Mouse (Mus musculus) heart, embryonic 13.5 days (tissue): Measurements from ENCODE around the gene Prmt1. TPM values are rescaled to one million over a fixed set of nuclear protein-coding genes. Genes with fewer than 3 reads are reported as not detected.
A peak's percentile ranks its signal among the peaks of the same experiment; 100 is the strongest.

Experiments
- ATAC-seq: fragments of 200-750 bp; cut with Nextera tagmentation; 2 replicates; pipeline ENCODE4 v1.8.0; 2017; ENCODE audit warnings: moderate TSS enrichment; ENCODE audit not compliant: insufficient number of reproducible peaks, low FRiP score, low TSS enrichment; ENCODE audit errors: extremely low read depth
- H3K27ac ChIP-seq: fragments of 300-500 bp; sonication (generic); replicated peaks from 2 replicates; pipeline ENCODE4 v1.5.1; 2015; ENCODE audit warnings: moderate library complexity, mild to moderate bottlenecking, inconsistent platforms
- H3K27me3 ChIP-seq: fragments of 300-500 bp; sonication (generic); replicated peaks from 2 replicates; pipeline ENCODE4 v1.6.1; 2015; ENCODE audit warnings: mild to moderate bottlenecking, inconsistent platforms
- H3K36me3 ChIP-seq: fragments of 300-500 bp; sonication (generic); 2 replicates; pipeline ENCODE4 v1.6.1; 2015; ENCODE audit warnings: mild to moderate bottlenecking, inconsistent platforms
- H3K4me1 ChIP-seq: fragments of 300-500 bp; sonication (generic); 2 replicates; pipeline ENCODE4 v1.6.1; 2015; ENCODE audit warnings: inconsistent platforms
- H3K4me2 ChIP-seq: fragments of 300-500 bp; sonication (generic); 2 replicates; pipeline ENCODE4 v1.6.1; 2015; ENCODE audit warnings: inconsistent platforms, mild to moderate bottlenecking, moderate library complexity
- H3K4me3 ChIP-seq: fragments of 300-500 bp; sonication (generic); 2 replicates; pipeline ENCODE4 v1.5.1; 2015; ENCODE audit warnings: moderate library complexity, mild to moderate bottlenecking, inconsistent platforms
- H3K9ac ChIP-seq: fragments of 300-500 bp; sonication (generic); 2 replicates; pipeline ENCODE4 v1.6.1; 2015; ENCODE audit warnings: inconsistent platforms, mild to moderate bottlenecking, moderate library complexity
- H3K9me3 ChIP-seq: fragments of 300-500 bp; sonication (generic); 2 replicates; pipeline ENCODE4 v1.6.1; 2016; ENCODE audit warnings: inconsistent platforms
- WGBS: fragments of 180-500 bp; shearing (Covaris S2); methylation state at CpG from one replicate; pipeline ENCODE4 v1.1.7; 2015; ENCODE audit warnings: mixed read lengths; 5-methylcytosine and 5-hydroxymethylcytosine counted together
- polyA plus RNA-seq: library from polyadenylated mRNA; unstranded; fragments of >200 nt; fragmentation: Nextera tagmentation; extraction: Ambion mirVana; gene quantifications from 2 replicates; pipeline ENCODE4 v1.2.1, GENCODE M21; 2015

Gene Prmt1
- polyA plus RNA-seq, 1 experiment from 2014 or later = 438 TPM

GRCm38 (mm10) chr7:44997231-44997939 is 11.0 kb upstream of the Prmt1 start, which contains the start of gene Irf3:
Gene Irf3 (plus strand): TSS chr7:44997648.
- peaks cover 67% of the 10 kb centered on the region for H3K36me3 ChIP-seq
- H3K9ac ChIP-seq = peak within 1 kb of the TSS; percentile 87
- under 1% methylated on average over 43 of the region's 43 CpGs for WGBS
- peak; percentile 81 for ATAC-seq
- H3K9me3 ChIP-seq = no peaks in the 10 kb centered on the region
- no peaks in the 10 kb centered on the region for H3K27me3 ChIP-seq
- H3K4me1 ChIP-seq = peaks cover 44% of the 10 kb centered on the region
- peak within 1 kb of the TSS; percentile 92 for H3K4me2 ChIP-seq
- peak within 1 kb of the TSS; percentile 62 for H3K4me3 ChIP-seq
- peak within 1 kb of the TSS; percentile 90 for H3K27ac ChIP-seq

- ATAC-seq = no peak
- WGBS = 13% methylated on average over 10 of the region's 10 CpGs
- H3K9ac ChIP-seq = peak overlapping the region; percentile 87
- peak overlapping the region; percentile 90 for H3K27ac ChIP-seq
- no peaks in the 10 kb centered on the region for H3K9me3 ChIP-seq
- H3K36me3 ChIP-seq = peaks cover 67% of the 10 kb centered on the region
- peak overlapping the region; percentile 62 for H3K4me3 ChIP-seq
- H3K4me1 ChIP-seq = peaks cover 44% of the 10 kb centered on the region
- H3K4me2 ChIP-seq = peak overlapping the region; percentile 92
- no peaks in the 10 kb centered on the region for H3K27me3 ChIP-seq
These were observed 10.3 kb upstream of the Prmt1 start for GRCm38 (mm10) chr7:44996672-44997071.

GRCm38 (mm10) chr7:44986879-44987718 is 731 bp upstream of the Prmt1 start:
- WGBS = under 1% methylated on average over 29 of the region's 29 CpGs
- H3K27me3 ChIP-seq = no peaks in the 10 kb centered on the region
- peak overlapping the region; percentile 87 for H3K9ac ChIP-seq
- peak overlapping the region; percentile 78 for H3K4me2 ChIP-seq
- peak overlapping the region; percentile 90 for H3K27ac ChIP-seq
- peak; percentile 2; the same call in 1 of the 2 replicates for ATAC-seq
- peak overlapping the region; percentile 99 for H3K4me3 ChIP-seq
- no peaks in the 10 kb centered on the region for H3K9me3 ChIP-seq
- peaks cover 53% of the 10 kb centered on the region for H3K36me3 ChIP-seq
- H3K4me1 ChIP-seq = peaks cover 38% of the 10 kb centered on the region

- Histone ChIP-seq H3K36me3 (peaks cover 53% of the 10 kb centered on the region), H3K27ac (peak overlapping the region; percentile 97)
- no peak for ATAC-seq
These were observed 675 bp downstream of the Prmt1 start for GRCm38 (mm10) chr7:44985595-44986191.

GRCm38 (mm10) chr7:44984833-44985164 is 1.6 kb downstream of the Prmt1 start:
- Histone ChIP-seq H3K27me3 (no peaks in the 10 kb centered on the region), H3K27ac (peak overlapping the region; percentile 97), H3K4me2 (peak overlapping the region; percentile 76), H3K4me1 (peaks cover 38% of the 10 kb centered on the region), H3K9me3 (no peaks in the 10 kb centered on the region), H3K4me3 (peak overlapping the region; percentile 99), H3K9ac (peak overlapping the region; percentile 99), H3K36me3 (peaks cover 53% of the 10 kb centered on the region)
- WGBS = 49% methylated on average over 3 of the region's 3 CpGs
- ATAC-seq = no peak

More at GRCm38 (mm10) chr7:44985595-44986191, 675 bp downstream of the Prmt1 start:
- Histone ChIP-seq H3K4me3 (peak overlapping the region; percentile 99), H3K4me2 (peak overlapping the region; percentile 76), H3K4me1 (peaks cover 38% of the 10 kb centered on the region), H3K9ac (peak overlapping the region; percentile 99), H3K9me3 (no peaks in the 10 kb centered on the region), H3K27me3 (no peaks in the 10 kb centered on the region)
- under 1% methylated on average over 45 of the region's 45 CpGs for WGBS

GRCm38 (mm10) chr7:44983944-44984832 is 2.2 kb downstream of the Prmt1 start:
- peaks cover 53% of the 10 kb centered on the region for H3K36me3 ChIP-seq
- H3K9ac ChIP-seq = peak overlapping the region; percentile 99
- no peaks in the 10 kb centered on the region for H3K9me3 ChIP-seq
- no peaks in the 10 kb centered on the region for H3K27me3 ChIP-seq
- peak overlapping the region; percentile 99 for H3K4me3 ChIP-seq
- H3K4me1 ChIP-seq = peaks cover 37% of the 10 kb centered on the region
- peak overlapping the region; percentile 97 for H3K27ac ChIP-seq
- WGBS = 68% methylated on average over 7 of the region's 7 CpGs
- H3K4me2 ChIP-seq = peak overlapping the region; percentile 76
- ATAC-seq = no peak

GRCm38 (mm10) chr7:44983085-44983484 is 3.3 kb downstream of the Prmt1 start:
- H3K9ac ChIP-seq = no peak overlapping the region
- 0 out of 2 replicates have a peak overlapping the region, but pooled peaks have one; percentile 52 for H3K27ac ChIP-seq
- no peak for ATAC-seq
- no peaks in the 10 kb centered on the region for H3K9me3 ChIP-seq
- no peaks in the 10 kb centered on the region for H3K27me3 ChIP-seq
- WGBS = 34% methylated on average over 6 of the region's 6 CpGs
- H3K4me3 ChIP-seq = no peak overlapping the region
- H3K36me3 ChIP-seq = peaks cover 62% of the 10 kb centered on the region
- no peak overlapping the region for H3K4me2 ChIP-seq
- peaks cover 28% of the 10 kb centered on the region for H3K4me1 ChIP-seq

- H3K4me2 ChIP-seq = no peak overlapping the region
- H3K9ac ChIP-seq = no peak overlapping the region
- H3K9me3 ChIP-seq = no peaks in the 10 kb centered on the region
- H3K4me1 ChIP-seq = peaks cover 23% of the 10 kb centered on the region
- H3K36me3 ChIP-seq = peaks cover 78% of the 10 kb centered on the region
- H3K27me3 ChIP-seq = no peaks in the 10 kb centered on the region
- 93% methylated on average over 8 of the region's 8 CpGs for WGBS
- no peak for ATAC-seq
- no peak overlapping the region for H3K4me3 ChIP-seq
- H3K27ac ChIP-seq = no peak overlapping the region
These were observed 4.8 kb downstream of the Prmt1 start for GRCm38 (mm10) chr7:44981539-44981938.

GRCm38 (mm10) chr7:44978300-44978699 is 8.1 kb downstream of the Prmt1 start:
- ATAC-seq = no peak
- WGBS = 93% methylated on average over 3 of the region's 3 CpGs

GRCm38 (mm10) chr7:44975117-44975419 is 11.3 kb downstream of the Prmt1 start:
- Histone ChIP-seq H3K9ac (no peak overlapping the region), H3K36me3 (peaks cover 49% of the 10 kb centered on the region), H3K4me2 (peak overlapping the region; percentile 76), H3K4me3 (peak overlapping the region; percentile 54; the same call in 1 of the 2 replicates), H3K27me3 (no peaks in the 10 kb centered on the region), H3K27ac (0 out of 2 replicates have a peak overlapping the region, but pooled peaks have one; percentile 2), H3K9me3 (no peaks in the 10 kb centered on the region), H3K4me1 (peaks cover 31% of the 10 kb centered on the region)
- ATAC-seq = no peak
- 23% methylated on average over 6 of the region's 6 CpGs for WGBS

More at GRCm38 (mm10) chr7:44978300-44978699, 8.1 kb downstream of the Prmt1 start:
- no peak overlapping the region for H3K4me3 ChIP-seq
- no peaks in the 10 kb centered on the region for H3K9me3 ChIP-seq
- peaks cover 80% of the 10 kb centered on the region for H3K36me3 ChIP-seq
- H3K4me2 ChIP-seq = no peak overlapping the region
- H3K27me3 ChIP-seq = no peaks in the 10 kb centered on the region
- no peak overlapping the region for H3K9ac ChIP-seq
- H3K4me1 ChIP-seq = peaks cover 18% of the 10 kb centered on the region
- H3K27ac ChIP-seq = no peak overlapping the region
